Mouse (Mus musculus) CH12.LX (cell line): ENCODE measurements at regions not wholly inside any gene's neighbourhood (a gene's known extent, or its start where the extent isn't known, plus 50 kb on each side); places are given as distances from the start of the nearest gene placed in this dataset.

Experiments
- DNase-seq: peaks from one replicate; pipeline ENCODE4 v3.0.0-alpha.2; 2013; ENCODE audit errors: extremely low read depth
- H3K27ac ChIP-seq: 2 replicates; pipeline ENCODE4 v1.5.1; 2012; ENCODE audit warnings: low read depth, mild to moderate bottlenecking, control low read depth, moderate library complexity; ENCODE audit not compliant: insufficient read depth
- H3K27me3 ChIP-seq: replicated peaks from 2 replicates; pipeline ENCODE3; 2012; ENCODE audit warnings: inconsistent platforms
- H3K36me3 ChIP-seq, 2 experiments: replicated peaks in 1 of 2; 2 replicates each; pipeline versions ENCODE3 to v1.6.1; 2012; ENCODE audit warnings: inconsistent platforms in 1 of 2, low read length in 1 of 2, mild to moderate bottlenecking in 1 of 2, mixed read lengths in 1 of 2, moderate library complexity in 1 of 2; ENCODE audit not compliant: control insufficient read depth in 1 of 2, insufficient read depth in 1 of 2
- H3K4me1 ChIP-seq, 2 experiments: 2 replicates each; pipeline ENCODE4 v1.6.1; 2012; ENCODE audit warnings: inconsistent platforms in 1 of 2, moderate library complexity in 1 of 2; ENCODE audit not compliant: insufficient read depth in 2 of 2, control insufficient read depth in 1 of 2
- H3K4me2 ChIP-seq: 2 replicates; pipeline ENCODE4 v1.6.1; 2012; ENCODE audit warnings: low read depth, mild to moderate bottlenecking, control low read depth; ENCODE audit not compliant: poor library complexity, insufficient read depth, severe bottlenecking
- H3K4me3 ChIP-seq, 3 experiments: fragments of 150-350 bp in 1 of 3; sonication (generic) in 1 of 3; replicated peaks in 1 of 3; 2 replicates each; pipeline versions ENCODE3 to v1.5.1; 2011 to 2012; ENCODE audit warnings: low read depth in 2 of 3, low read length in 2 of 3, mild to moderate bottlenecking in 2 of 3, moderate library complexity in 2 of 3, control low read depth in 1 of 3, improper control_type of control experiment in 1 of 3, inconsistent platforms in 1 of 3, mixed read lengths in 1 of 3; ENCODE audit not compliant: poor library complexity in 1 of 3
- H3K79me2 ChIP-seq: replicated peaks from 2 replicates; pipeline ENCODE4 v1.6.1; 2012; ENCODE audit warnings: mild to moderate bottlenecking, moderate library complexity; ENCODE audit not compliant: control insufficient read depth, poor library complexity, insufficient read depth, severe bottlenecking; ENCODE audit errors: extremely low read depth
- H3K9ac ChIP-seq: 2 replicates; pipeline ENCODE4 v1.6.1; 2012; ENCODE audit warnings: low read depth, mild to moderate bottlenecking, control low read depth, moderate library complexity; ENCODE audit not compliant: insufficient read depth
- H3K9me3 ChIP-seq: replicated peaks from 2 replicates; pipeline ENCODE3; 2012; ENCODE audit warnings: low read length, inconsistent platforms, mixed read lengths
- BHLHE40 ChIP-seq: IDR thresholded peaks from 2 replicates; pipeline ENCODE4 v1.6.1; 2011; ENCODE audit warnings: mild to moderate bottlenecking, low read depth, low read length, improper control_type of control experiment
- E2F4 ChIP-seq: IDR thresholded peaks from 2 replicates; pipeline ENCODE4 v1.6.1; 2011; ENCODE audit warnings: low read depth, low read length, improper control_type of control experiment; ENCODE audit not compliant: insufficient replicate concordance
- ETS1 ChIP-seq: conservative IDR thresholded peaks from 2 replicates; pipeline ENCODE4 v1.6.1; 2012; ENCODE audit warnings: low read depth, mild to moderate bottlenecking, inconsistent platforms, low read length, improper control_type of control experiment, moderate library complexity
- GABPA ChIP-seq: IDR thresholded peaks from 2 replicates; pipeline ENCODE4 v1.6.1; 2012; ENCODE audit warnings: low read depth, low read length, improper control_type of control experiment, inconsistent platforms; ENCODE audit not compliant: insufficient replicate concordance
- IRF4 ChIP-seq: IDR thresholded peaks from 2 replicates; pipeline ENCODE4 v1.6.1; 2014; ENCODE audit warnings: low read depth, mild to moderate bottlenecking, inconsistent platforms, low read length, improper control_type of control experiment
- JUN ChIP-seq: IDR thresholded peaks from 2 replicates; pipeline ENCODE4 v1.6.1; 2011; ENCODE audit warnings: low read depth, mild to moderate bottlenecking, low read length, improper control_type of control experiment, moderate library complexity; ENCODE audit not compliant: insufficient read depth
- JUND ChIP-seq: conservative IDR thresholded peaks from 2 replicates; pipeline ENCODE4 v1.6.1; 2011; ENCODE audit warnings: low read depth, low read length, improper control_type of control experiment
- RAD21 ChIP-seq: IDR thresholded peaks from 2 replicates; pipeline ENCODE4 v1.6.1; 2011; ENCODE audit warnings: low read depth, mild to moderate bottlenecking, low read length, improper control_type of control experiment, moderate library complexity
- RCOR1 ChIP-seq: conservative IDR thresholded peaks from 2 replicates; pipeline ENCODE4 v1.6.1; 2012; ENCODE audit warnings: low read depth, mild to moderate bottlenecking, inconsistent platforms, low read length, improper control_type of control experiment
- SIN3A ChIP-seq: IDR thresholded peaks from 2 replicates; pipeline ENCODE4 v1.6.1; 2012; ENCODE audit warnings: low read length, improper control_type of control experiment, inconsistent platforms
- TCF12 ChIP-seq: IDR thresholded peaks from 2 replicates; pipeline ENCODE4 v1.6.1; 2014; ENCODE audit warnings: low read depth, mild to moderate bottlenecking, inconsistent platforms, low read length, improper control_type of control experiment
- UBTF ChIP-seq: IDR thresholded peaks from 2 replicates; pipeline ENCODE4 v1.6.1; 2012; ENCODE audit warnings: low read depth, mild to moderate bottlenecking, inconsistent platforms, low read length, improper control_type of control experiment, moderate library complexity
- USF1 ChIP-seq: IDR thresholded peaks from 2 replicates; pipeline ENCODE4 v1.6.1; 2014; ENCODE audit warnings: low read depth, mild to moderate bottlenecking, inconsistent platforms, low read length, improper control_type of control experiment
- USF2 ChIP-seq: conservative IDR thresholded peaks from 2 replicates; pipeline ENCODE4 v1.6.1; 2011; ENCODE audit warnings: low read depth, low read length, improper control_type of control experiment
- ZC3H11A ChIP-seq: IDR thresholded peaks from 2 replicates; pipeline ENCODE4 v1.6.1; 2012; ENCODE audit warnings: low read depth, mild to moderate bottlenecking, inconsistent platforms, low read length, improper control_type of control experiment
- ZKSCAN1 ChIP-seq: IDR thresholded peaks from 2 replicates; pipeline ENCODE4 v1.6.1; 2012; ENCODE audit warnings: low read depth, inconsistent platforms, low read length, improper control_type of control experiment, borderline replicate concordance
- ZMIZ1 ChIP-seq: IDR thresholded peaks from 2 replicates; pipeline ENCODE4 v1.6.1; 2012; ENCODE audit warnings: low read depth, mild to moderate bottlenecking, inconsistent platforms, low read length, improper control_type of control experiment
- dilution Hi-C: fragments of 300-500 bp; cut with MboI; formaldehyde crosslinking; loops from 2 replicates; pipeline ENCODE4 v1.14.3; 2020; ENCODE audit warnings: low sequenced_read_pairs; ENCODE audit not compliant: extremely low pct_unique_long_range_greater_than_20kb, extremely low pct_ligation_motif_present
- in situ Hi-C: fragments of 300-500 bp; cut with MboI; formaldehyde crosslinking; loops from 3 replicates; pipeline ENCODE4 v1.14.3; 2019; ENCODE audit warnings: low sequenced_read_pairs, low pct_ligation_motif_present, low pct_unique_long_range_greater_than_20kb, mixed read lengths

DNA sequence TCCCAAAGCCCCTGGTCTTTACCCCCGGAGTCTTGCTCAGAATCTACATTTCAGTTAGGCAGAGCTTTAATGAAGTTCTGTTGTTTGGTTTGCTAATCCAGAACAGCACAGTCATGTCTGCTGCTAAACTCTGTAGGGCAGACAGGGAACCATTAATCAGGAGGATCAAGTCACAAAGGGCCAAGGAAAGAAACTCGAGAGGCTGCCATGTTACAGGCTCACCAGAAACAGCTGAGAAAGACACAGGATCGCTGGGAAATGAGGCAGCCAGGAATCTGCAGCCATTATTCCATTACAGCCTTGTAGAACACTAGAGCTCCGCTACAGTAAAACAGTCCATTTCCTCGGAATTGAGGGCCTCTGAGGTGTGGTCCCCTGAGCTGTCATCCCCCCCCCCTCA lies 121.1 kb upstream of the Cops8 start:
- DNase-seq = no peak
- dilution Hi-C loops (no loop called here), in situ Hi-C loops (no loop called here)
- Histone ChIP-seq H3K4me3 (no peak overlapping the region), H3K79me2 (no peaks in the 10 kb centered on the region), H3K4me1 (no peaks in the 10 kb centered on the region)
- no peak for TF ChIP-seq ZC3H11A
- TF ChIP-seq BHLHE40 = no peak
- no peak for TF ChIP-seq JUN
- no peak for TF ChIP-seq SIN3A
- no peak for TF ChIP-seq ZMIZ1
- TF ChIP-seq UBTF = no peak
- no peak for TF ChIP-seq GABPA
- TF ChIP-seq, all 38 proteins: peak for 0
- Histone ChIP-seq H3K27me3 (no peaks in the 10 kb centered on the region), H3K4me2 (no peak overlapping the region), H3K27ac (no peak overlapping the region), H3K9ac (no peak overlapping the region), H3K36me3 (no peaks in the 10 kb centered on the region), H3K9me3 (peaks cover 8% of the 10 kb centered on the region)

DNA sequence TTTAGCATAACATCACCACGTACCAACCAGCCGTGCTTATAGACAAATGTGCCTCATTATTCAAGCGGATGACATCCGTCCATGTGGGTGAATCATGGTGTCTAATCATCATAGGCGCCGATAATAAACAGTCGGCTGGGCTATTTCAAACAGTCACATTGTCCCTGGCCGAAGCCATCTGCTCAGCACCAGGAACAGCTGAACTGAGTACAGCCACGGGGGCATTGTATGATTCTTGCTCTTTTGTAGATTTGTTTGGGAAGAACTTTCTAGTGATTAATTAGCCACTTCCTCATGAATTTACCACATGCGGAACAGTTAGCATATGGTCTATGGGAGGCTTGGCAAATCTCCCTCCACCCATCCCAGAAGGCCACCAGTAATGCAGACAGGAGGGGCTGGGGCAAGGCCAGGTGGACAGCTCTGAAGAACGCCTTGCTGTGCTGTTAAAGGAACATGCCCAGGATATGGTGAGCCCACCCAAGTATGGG lies 116.4 kb upstream of the Cops8 start:
- Histone ChIP-seq H3K9me3 (peaks cover 3% of the 10 kb centered on the region), H3K36me3 (no peaks in the 10 kb centered on the region), H3K4me3 (no peak overlapping the region), H3K4me2 (no peak overlapping the region), H3K27ac (no peak overlapping the region), H3K4me1 (no peaks in the 10 kb centered on the region; a peak in 1 of 4 replicates), H3K79me2 (no peaks in the 10 kb centered on the region), H3K27me3 (no peaks in the 10 kb centered on the region), H3K9ac (no peak overlapping the region)
- TF ChIP-seq USF2 = no peak
- TF ChIP-seq BHLHE40 = no peak
- no peak for TF ChIP-seq RAD21
- no peak for TF ChIP-seq USF1
- TF ChIP-seq TCF12 = no peak
- no peak for TF ChIP-seq RCOR1
- no peak for TF ChIP-seq ZKSCAN1
- no peak for TF ChIP-seq ETS1
- TF ChIP-seq UBTF = no peak
- no peak for TF ChIP-seq GABPA
- TF ChIP-seq E2F4 = no peak
- no peak for TF ChIP-seq IRF4
- TF ChIP-seq JUND = no peak
- no peak for DNase-seq
- in situ Hi-C loops = no loop called here
- dilution Hi-C loops = no loop called here
